ENCODE assay signal across 30 mouse cellular contexts in the genomic region with DNA sequence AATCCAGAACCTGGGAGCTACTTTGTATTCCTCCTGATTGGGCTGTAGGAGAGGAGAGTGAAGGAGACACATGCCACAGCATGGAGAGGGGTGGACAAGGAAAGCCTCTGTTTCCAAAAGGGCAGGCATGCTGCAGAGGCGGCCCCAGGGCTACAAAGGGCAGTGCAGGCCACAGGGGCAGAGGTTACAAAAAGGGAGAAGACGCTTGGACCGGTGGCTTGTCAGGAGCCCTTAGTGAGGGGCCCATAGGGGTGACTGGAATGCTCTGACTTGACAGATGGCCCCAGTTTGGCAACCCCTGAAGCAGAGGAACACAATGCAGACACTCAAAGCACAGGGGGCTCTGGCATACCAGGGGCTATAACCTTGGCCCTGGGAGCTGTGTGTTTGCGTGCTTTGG. TPM values are rescaled to one million over a fixed set of nuclear protein-coding genes. Genes with fewer than 3 reads are reported as not detected.
DNase-seq lines count a peak whose midpoint lies in the region; ATAC-seq lines count a peak whose summit lies in the region.
"Had no signal": no experiment of that assay in that cellular context is flagged by ENCODE, and none has a peak within 500 bp of the region (broad histone marks: within the 10 kb centered on the region; RNA-seq: fewer than 3 reads in every experiment).

No protein-coding gene starts in this region.

- 43% methylated on average over 4 of the region's 4 CpGs for WGBS in forebrain, embryonic 10.5 days
- WGBS in forebrain, embryonic 13.5 days, result 55% methylated on average over 4 of the region's 4 CpGs
- WGBS in heart, embryonic 13.5 days, result 40% methylated on average over 4 of the region's 4 CpGs

- peak overlapping the region; percentile 22; the same call in 1 of the 2 replicates for H3K27ac ChIP-seq in forebrain, embryonic 10.5 days
- H3K27ac ChIP-seq in forebrain, embryonic 13.5 days, result no peak overlapping the region
- 0 out of 2 replicates have a peak overlapping the region, but pooled peaks have one; percentile 25 for H3K27ac ChIP-seq in heart, embryonic 13.5 days (replicated peaks)
- H3K27ac ChIP-seq: embryonic facial prominence, embryonic 15.5 days; heart, adult 2 months; intestine, embryonic 15.5 days; layer of hippocampus, adult 2 months; left cerebral cortex, adult 2 months; limb, embryonic 13.5 days; liver, embryonic 12.5 days; midbrain, embryonic 13.5 days had no signal

- no peak overlapping the region for H3K4me2 ChIP-seq in forebrain, embryonic 13.5 days
- no peak overlapping the region for H3K4me2 ChIP-seq in heart, embryonic 13.5 days
- H3K4me2 ChIP-seq: embryonic facial prominence, embryonic 15.5 days; intestine, embryonic 15.5 days; limb, embryonic 13.5 days; liver, embryonic 12.5 days; midbrain, embryonic 13.5 days had no signal

- no peak for ATAC-seq in forebrain, embryonic 13.5 days
- no peak for ATAC-seq in heart, embryonic 13.5 days (ENCODE audit: extremely low read depth, insufficient number of reproducible peaks, low FRiP score, low TSS enrichment)
- ATAC-seq: forebrain, embryonic 14.5 days; hindbrain, embryonic 16.5 days; intestine, embryonic 15.5 days; liver, embryonic 12.5 days; liver, postnatal 0 days; midbrain, embryonic 13.5 days had no signal

- intact Hi-C loops in heart, postnatal 14 days (cut with DNase I), result no loop called here

- no peaks in the 10 kb centered on the region for H3K9me3 ChIP-seq in forebrain, embryonic 10.5 days
- H3K9me3 ChIP-seq in forebrain, embryonic 13.5 days (replicated peaks), result no peaks in the 10 kb centered on the region
- no peaks in the 10 kb centered on the region for H3K9me3 ChIP-seq in heart, embryonic 13.5 days
- H3K9me3 ChIP-seq: embryonic facial prominence, embryonic 15.5 days; intestine, embryonic 15.5 days; limb, embryonic 13.5 days; liver, embryonic 12.5 days; midbrain, embryonic 13.5 days had no signal

- H3K36me3 ChIP-seq in forebrain, embryonic 10.5 days (replicated peaks), result no peaks in the 10 kb centered on the region
- no peaks in the 10 kb centered on the region for H3K36me3 ChIP-seq in forebrain, embryonic 13.5 days (ENCODE audit: poor library complexity, severe bottlenecking)
- H3K36me3 ChIP-seq in heart, embryonic 13.5 days, result no peaks in the 10 kb centered on the region
- H3K36me3 ChIP-seq: embryonic facial prominence, embryonic 15.5 days; intestine, embryonic 15.5 days; limb, embryonic 13.5 days; liver, embryonic 12.5 days; midbrain, embryonic 13.5 days had no signal

- H3K27me3 ChIP-seq in forebrain, embryonic 10.5 days (ENCODE audit: poor library complexity, severe bottlenecking), result no peaks in the 10 kb centered on the region
- H3K27me3 ChIP-seq in forebrain, embryonic 13.5 days, result no peaks in the 10 kb centered on the region
- H3K27me3 ChIP-seq in heart, embryonic 13.5 days (replicated peaks), result no peaks in the 10 kb centered on the region
- H3K27me3 ChIP-seq: embryonic facial prominence, embryonic 15.5 days; intestine, embryonic 15.5 days; limb, embryonic 13.5 days; midbrain, embryonic 13.5 days had no signal

- H3K4me1 ChIP-seq in forebrain, embryonic 10.5 days, result peaks cover 43% of the 10 kb centered on the region
- peaks cover 10% of the 10 kb centered on the region for H3K4me1 ChIP-seq in forebrain, embryonic 13.5 days
- peaks cover 39% of the 10 kb centered on the region for H3K4me1 ChIP-seq in heart, embryonic 13.5 days
- H3K4me1 ChIP-seq: liver, embryonic 12.5 days; midbrain, embryonic 13.5 days had no signal

- H3K4me3 ChIP-seq in forebrain, embryonic 10.5 days, result no peak overlapping the region
- H3K4me3 ChIP-seq in forebrain, embryonic 13.5 days, result no peak overlapping the region
- no peak overlapping the region for H3K4me3 ChIP-seq in heart, embryonic 13.5 days
- H3K4me3 ChIP-seq: embryonic facial prominence, embryonic 15.5 days; heart, adult 2 months; intestine, embryonic 15.5 days; layer of hippocampus, adult 2 months; left cerebral cortex, adult 2 months; limb, embryonic 13.5 days; liver, embryonic 12.5 days; midbrain, embryonic 13.5 days had no signal

- H3K9ac ChIP-seq in forebrain, embryonic 13.5 days, result no peak overlapping the region; the same call in 1 of the 2 replicates
- peak overlapping the region; percentile 30 for H3K9ac ChIP-seq in heart, embryonic 13.5 days
- H3K9ac ChIP-seq: embryonic facial prominence, embryonic 15.5 days; intestine, embryonic 15.5 days; limb, embryonic 13.5 days; liver, embryonic 12.5 days; liver, postnatal 0 days; midbrain, embryonic 13.5 days had no signal

- DNase-seq in forebrain, embryonic 10.5 days (ENCODE audit: extremely low spot score, low spot score), result no peak
- no peak for DNase-seq in heart, postnatal 14 days
- peak; percentile 31 for DNase-seq in embryo, embryonic 10.5 days (ENCODE audit: low spot score)
- DNase-seq in embryo, embryonic 9.5 days (ENCODE audit: extremely low spot score), result peak; percentile 28
- DNase-seq in adipocyte (ENCODE audit: low spot score), result no peak
- DNase-seq: adrenal gland, adult 8-10 months; B cell, adult 2 months; gastrocnemius, postnatal 25 days; heart, adult 2 months; kidney, adult 2 months; kidney, postnatal 36 days; liver, postnatal 0 days; lung, postnatal 36 days; right cerebral cortex, adult 18-20 months; spleen, adult 18-20 months; thymus, adult 2 months; thymus, postnatal 4 days had no signal

RNA-seq across cellular contexts. Expression of gene Fam178b, which starts 51.6 kb away (rescaled TPM):
- polyA plus RNA-seq in forebrain, embryonic 10.5 days (2016; fragmentation: Nextera tagmentation; extraction: Ambion mirVana), result 0.42 and 0.79 TPM in 2 replicates
- polyA plus RNA-seq in forebrain, embryonic 13.5 days (2015; fragmentation: Nextera tagmentation; extraction: Ambion mirVana), result 0.34 and 0.45 TPM in 2 replicates
- polyA plus RNA-seq in heart, embryonic 13.5 days (2015; fragmentation: Nextera tagmentation; extraction: Ambion mirVana), result 2.1 TPM in 2 replicates
- under 1 TPM; 0.67 to 0.73 TPM for total RNA-seq in heart, postnatal 14 days (2021)
- total RNA-seq: layer of hippocampus, adult 2 months; left cerebral cortex, postnatal 25 days had no signal
- polyA plus RNA-seq: forebrain, embryonic 14.5 days; liver, embryonic 12.5 days; midbrain, embryonic 13.5 days; neural tube, embryonic 11.5 days had no signal

RNA-seq across cellular contexts. Expression of gene Cox5b, which starts 59.9 kb away (rescaled TPM):
- polyA plus RNA-seq in forebrain, embryonic 10.5 days (2016; fragmentation: Nextera tagmentation; extraction: Ambion mirVana), result 496 and 519 TPM in 2 replicates
- 555 and 572 TPM in 2 replicates for polyA plus RNA-seq in forebrain, embryonic 13.5 days (2015; fragmentation: Nextera tagmentation; extraction: Ambion mirVana)
- polyA plus RNA-seq in heart, embryonic 13.5 days (2015; fragmentation: Nextera tagmentation; extraction: Ambion mirVana), result 1,082 and 1,332 TPM in 2 replicates
- total RNA-seq in heart, postnatal 14 days (2021), result 1,000 to 10,000 TPM; 2,156 to 2,164 TPM

Comparison
In these comparisons a context has a peak if more than half of its experiments do, and no peak if none do; other contexts are left out.
1. DNase-seq: peak in embryo, embryonic 10.5 days (single experiment) and embryo, embryonic 9.5 days (single experiment); none in forebrain, embryonic 10.5 days (single experiment), heart, postnatal 14 days (0 of 2) and adipocyte (single experiment).